Mouse (Mus musculus): ENCODE measurements around the gene Cx3cl1.

DNA sequence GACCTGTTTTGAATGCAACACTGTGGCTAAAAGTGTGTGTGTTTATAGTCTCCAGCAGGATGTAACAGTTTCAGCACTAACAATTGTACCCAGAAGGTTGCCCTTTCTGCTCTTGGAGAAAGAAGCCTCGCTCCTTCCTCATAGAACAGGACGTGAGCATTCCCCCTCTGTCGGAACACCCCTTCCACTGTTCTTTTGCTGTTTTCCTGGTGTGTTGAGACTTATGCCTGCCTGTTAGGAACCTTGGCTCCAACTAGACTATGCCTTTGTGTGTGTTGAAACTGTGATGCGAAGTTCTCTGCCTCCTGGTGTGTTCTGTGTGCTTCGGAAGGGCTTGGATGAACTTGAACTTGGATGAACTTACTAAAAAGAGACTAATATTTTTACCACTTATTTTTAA, 45.8 kb upstream of the Cx3cl1 start:
- no peak for TF ChIP-seq POLR2A (IDR thresholded peaks at IDR 0.05; ENCODE audit: borderline replicate concordance, extremely low read depth, low read depth, low read length)
- no peak for TF ChIP-seq CTCF (IDR thresholded peaks at IDR 0.05; ENCODE audit: insufficient read depth, low read length)

Measured in lung, adult 2 months (tissue).